Mouse (Mus musculus) small intestine, adult 2 months (tissue): ENCODE data around the gene Pdzd4.

Experiments
- CTCF ChIP-seq: fragments of 200-500 bp; IDR thresholded peaks from 2 replicates; pipeline ENCODE4 v1.5.1; 2012; ENCODE audit warnings: low read depth, mild to moderate bottlenecking, control low read depth, inconsistent platforms, low read length, moderate library complexity, mixed read lengths; ENCODE audit not compliant: insufficient replicate concordance, insufficient read length; ENCODE audit errors: extremely low read depth
- POLR2A ChIP-seq: fragments of 200-500 bp; IDR thresholded peaks from 2 replicates; pipeline ENCODE4 v1.6.1; 2012; ENCODE audit warnings: low read depth, mild to moderate bottlenecking, control low read depth, inconsistent platforms, low read length, moderate library complexity

DNA sequence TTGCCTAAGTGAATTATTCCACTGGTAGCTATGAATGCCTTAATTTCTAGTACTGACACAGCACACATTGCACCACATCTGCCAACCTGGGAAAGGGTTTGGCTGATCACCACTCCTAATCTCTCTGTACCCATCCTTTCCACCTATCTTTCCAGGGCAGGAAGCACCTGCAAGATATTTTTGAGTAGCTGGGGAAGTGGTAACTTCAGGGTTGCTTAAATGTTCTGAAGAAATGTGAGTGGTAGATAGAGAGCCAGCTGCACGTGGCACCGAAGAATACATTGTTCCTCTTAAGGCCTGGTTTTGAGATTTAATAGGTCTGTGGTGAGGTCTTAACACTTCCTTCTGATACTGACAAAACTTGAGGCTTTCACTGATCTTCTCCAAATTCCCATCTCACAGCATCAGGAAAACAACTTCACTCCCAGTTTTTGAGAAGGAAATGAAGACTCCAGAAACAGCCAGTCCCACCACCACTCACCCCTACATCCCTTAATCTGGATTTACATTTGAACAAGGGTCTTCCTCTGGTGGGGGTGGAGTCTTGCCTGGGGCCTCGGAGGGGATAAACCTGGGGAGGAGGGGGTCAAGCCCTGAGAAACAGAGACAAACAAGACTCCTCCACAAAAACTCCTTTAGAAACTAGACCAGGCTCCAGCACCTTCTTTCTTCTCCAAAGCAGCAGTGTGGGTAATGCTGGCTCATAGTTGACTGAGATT is 8.0 kb downstream of the Pdzd4 start:
- no peak for TF ChIP-seq CTCF
- TF ChIP-seq POLR2A = no peak
